Mouse (Mus musculus) kidney, adult 11 months (tissue): Measurements from ENCODE around the gene Srarp.
A peak's percentile ranks its signal among the peaks of the same experiment; 100 is the strongest.

Source experiments
- DNase-seq: peaks from one replicate; pipeline ENCODE4 v3.0.0; 2022

Gene Srarp

DNA sequence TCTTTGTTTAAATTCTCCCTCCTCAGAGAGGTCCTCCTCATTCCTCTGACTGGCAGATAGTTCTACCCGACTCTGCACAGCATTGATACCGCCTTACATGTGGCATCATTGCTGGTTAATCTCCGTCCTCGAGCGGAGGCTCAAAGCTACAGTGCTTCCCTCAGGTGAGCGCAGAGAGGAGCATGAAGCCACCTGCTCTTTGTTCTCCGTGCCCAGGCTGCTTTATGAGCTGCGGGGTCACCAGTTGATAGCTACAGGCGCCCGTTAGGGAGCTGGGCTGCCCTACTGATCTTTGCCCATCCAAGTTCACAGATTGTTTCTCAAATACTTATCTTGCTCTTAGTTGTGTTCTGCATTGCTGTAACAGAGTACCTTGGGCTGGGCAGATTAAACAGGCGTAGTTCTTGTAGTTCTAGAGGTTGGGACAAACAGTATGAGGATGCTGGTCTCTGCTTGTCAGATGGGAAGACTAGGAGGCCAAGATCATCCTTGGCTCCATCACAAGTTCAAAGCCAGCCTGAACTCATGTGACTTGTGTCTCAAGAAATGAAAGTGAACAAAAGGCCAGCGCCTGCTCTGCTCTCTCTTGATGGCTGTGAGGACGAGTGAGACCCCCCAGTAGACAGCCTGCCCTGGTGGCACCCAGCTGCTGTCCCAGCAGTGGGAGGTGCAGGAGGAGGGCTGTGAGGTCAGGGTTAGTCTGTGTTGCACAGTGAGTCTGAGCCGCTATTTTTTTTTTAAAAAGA, 20.5 kb upstream of the Srarp start:
- no peak for DNase-seq

DNA sequence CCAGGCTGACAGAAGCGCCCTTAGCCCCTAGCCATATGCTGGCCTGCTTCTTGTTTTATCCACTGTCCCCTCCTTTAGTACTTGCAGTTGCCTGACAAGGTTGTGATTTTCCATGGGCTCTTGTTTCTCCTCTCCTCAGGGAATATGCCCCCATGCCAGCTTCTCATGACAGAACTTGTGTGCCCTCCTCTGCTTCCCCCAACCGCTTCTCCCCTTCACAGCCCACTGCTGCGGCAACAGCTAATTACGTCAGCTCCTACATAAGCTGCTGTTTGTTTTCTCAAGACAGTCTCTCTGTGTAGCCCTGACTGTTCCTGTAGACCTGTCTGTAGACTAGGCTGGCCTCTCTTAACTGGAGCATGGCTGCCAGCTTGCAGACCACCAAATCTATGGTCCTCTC, 19.6 kb upstream of the Srarp start:
- no peak for DNase-seq

- DNase-seq: no peak
Measured at GRCm38 (mm10) chr4:141454581-141455350, 18.9 kb upstream of the Srarp start.

DNA sequence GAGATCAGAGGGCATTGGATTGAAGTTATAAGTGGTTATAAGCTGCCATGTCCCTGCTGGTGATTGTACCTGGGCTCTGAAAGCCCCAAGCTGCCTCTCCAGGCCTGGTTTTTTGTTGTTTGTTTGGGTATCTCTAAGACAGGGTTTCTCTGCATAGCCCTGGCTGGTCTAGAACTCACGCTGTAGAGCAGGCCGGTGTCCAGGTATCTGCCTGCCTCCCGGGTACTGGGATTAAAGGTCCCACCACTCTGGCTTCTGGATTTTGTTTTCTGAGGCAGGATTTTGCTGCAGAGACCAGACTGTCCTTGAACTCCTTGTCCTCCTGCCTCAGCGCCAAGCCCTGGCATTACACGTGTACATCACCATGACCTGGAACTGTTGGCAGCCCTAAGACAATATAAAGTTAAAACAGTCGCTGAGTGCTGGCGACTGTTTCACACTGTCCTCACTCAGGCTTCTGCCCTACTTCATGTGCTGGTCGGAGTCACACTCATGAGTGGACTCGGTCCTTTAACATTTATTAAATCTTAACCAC, 16.1 kb upstream of the Srarp start:
- peak; percentile 36 for DNase-seq

DNA sequence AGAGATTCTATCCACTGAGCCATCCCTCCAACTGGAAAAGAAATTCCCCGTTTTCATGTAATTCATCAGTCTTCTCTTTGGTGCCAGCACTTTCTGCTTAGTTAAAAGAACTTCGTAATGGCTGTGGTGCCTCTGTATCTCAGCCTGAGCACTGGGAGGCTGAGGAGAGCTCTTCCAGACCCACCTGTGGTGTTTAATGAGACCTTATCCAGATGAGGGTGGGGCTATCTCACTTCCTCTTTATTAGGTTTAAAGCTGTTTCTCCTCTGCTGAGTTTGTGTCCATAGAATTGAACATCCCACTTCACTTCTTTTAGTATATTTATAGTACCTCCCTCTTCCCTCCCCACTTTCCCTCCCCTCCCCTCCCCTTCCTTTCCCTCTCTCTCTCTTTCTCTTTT, 15.3 kb upstream of the Srarp start:
- DNase-seq: no peak

GRCm38 (mm10) chr4:141446211-141446610, 10.3 kb upstream of the Srarp start:
- no peak for DNase-seq

DNA sequence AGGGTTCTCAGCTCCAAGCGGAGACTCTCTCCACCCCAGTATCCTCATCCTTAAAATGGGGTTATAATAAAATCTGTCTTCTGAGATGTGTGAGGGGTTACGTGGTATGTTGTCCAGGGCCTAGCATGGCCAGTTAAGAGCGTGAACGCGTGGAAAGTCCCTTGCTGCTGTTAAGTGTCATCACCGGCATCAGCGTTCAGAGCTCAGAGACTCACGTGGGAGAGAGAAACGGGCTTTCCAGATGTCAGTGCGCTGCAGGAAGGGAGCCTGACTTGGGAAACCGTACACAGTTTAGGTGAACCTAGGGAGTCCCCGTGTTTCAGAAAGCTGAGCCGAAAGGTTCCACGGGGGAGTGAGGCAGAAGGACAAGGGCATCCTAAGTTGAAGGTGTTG, 9.4 kb upstream of the Srarp start:
- no peak for DNase-seq

GRCm38 (mm10) chr4:141444451-141445327, 8.8 kb upstream of the Srarp start, which contains the start of gene Zbtb17:
Zbtb17 (plus strand) TSS chr4:141444654.
- peak; percentile 83 for DNase-seq

- no peak for DNase-seq
Measured at GRCm38 (mm10) chr4:141443641-141444429, 7.9 kb upstream of the Srarp start.

DNA sequence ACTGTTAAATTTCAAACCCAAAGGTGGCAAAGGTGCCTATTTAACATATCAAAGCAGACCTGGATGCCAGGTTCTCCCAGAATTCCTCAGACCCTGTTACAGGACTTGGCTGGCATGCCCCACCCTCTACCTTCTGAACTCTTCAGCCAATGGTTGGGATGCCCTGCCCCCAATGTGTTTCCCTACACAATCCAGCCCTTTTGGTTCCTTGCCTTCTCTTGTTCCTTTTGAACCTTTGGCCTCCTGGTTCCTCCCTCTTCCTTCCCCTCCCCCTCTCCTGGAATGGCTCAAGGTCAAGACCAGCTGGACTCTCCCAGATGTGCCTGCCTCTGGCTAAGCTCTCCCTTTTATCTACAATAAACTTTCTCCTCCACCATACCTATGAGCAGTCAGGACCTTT, 5.0 kb upstream of the Srarp start:
- peak; percentile 89 for DNase-seq

DNA sequence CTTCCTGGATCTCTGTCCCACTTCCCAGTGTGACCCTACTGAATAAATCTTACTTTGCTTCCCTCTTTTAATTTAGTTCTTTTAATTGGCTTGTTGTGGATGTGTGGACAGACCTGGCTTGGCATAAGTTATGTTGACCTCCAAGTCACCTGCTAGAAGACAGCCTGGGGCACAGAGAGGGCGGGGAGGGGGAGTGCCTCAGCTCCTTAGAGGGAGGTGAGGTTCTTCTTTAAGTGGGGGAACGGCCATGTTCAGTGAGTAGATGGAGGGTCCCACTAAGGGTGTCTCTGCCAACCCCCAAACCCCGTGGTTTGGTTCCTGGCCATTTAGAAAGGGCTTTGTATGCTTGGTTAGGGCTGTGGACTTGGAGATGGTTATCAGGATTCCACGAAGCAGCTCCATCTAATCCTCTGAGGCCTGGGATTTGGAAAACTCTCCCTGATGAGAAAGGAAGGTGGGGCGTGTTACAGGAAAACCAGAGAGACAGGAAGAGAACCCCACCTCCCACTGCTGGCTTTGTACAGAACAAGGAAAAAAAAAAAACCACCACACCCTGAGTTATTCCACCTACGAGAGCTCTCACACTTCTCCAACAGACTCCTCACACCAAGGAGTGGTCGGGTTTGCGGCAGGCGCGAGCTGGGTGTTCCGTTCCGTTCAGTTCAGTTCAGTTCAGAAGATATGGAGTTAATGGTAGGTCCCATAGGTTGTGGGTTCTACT, 3.3 kb upstream of the Srarp start:
- DNase-seq: peak; percentile 74

DNA sequence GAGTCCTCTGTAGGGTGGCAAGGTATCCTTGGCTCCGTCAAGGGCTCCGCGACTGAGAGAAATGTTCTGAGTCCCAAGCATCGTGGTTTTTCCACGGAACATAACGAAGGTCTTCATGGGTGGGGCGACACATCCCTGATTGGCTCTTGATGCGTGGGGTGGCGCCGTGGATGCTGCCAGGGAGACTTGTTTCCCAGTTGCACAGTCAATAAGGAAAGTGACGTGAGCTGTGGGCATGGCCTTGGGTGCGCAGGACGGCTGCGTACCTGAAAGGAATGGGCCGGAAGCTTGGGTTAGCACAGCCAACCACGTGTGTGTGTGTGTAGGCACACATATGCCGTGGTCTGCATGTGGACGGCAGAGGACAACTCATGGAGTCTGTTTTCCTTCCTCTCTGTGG, 2.7 kb downstream of the Srarp start:
- no peak for DNase-seq

- DNase-seq: no peak
Measured at GRCm38 (mm10) chr4:141432666-141433065, 3.2 kb downstream of the Srarp start.

DNA sequence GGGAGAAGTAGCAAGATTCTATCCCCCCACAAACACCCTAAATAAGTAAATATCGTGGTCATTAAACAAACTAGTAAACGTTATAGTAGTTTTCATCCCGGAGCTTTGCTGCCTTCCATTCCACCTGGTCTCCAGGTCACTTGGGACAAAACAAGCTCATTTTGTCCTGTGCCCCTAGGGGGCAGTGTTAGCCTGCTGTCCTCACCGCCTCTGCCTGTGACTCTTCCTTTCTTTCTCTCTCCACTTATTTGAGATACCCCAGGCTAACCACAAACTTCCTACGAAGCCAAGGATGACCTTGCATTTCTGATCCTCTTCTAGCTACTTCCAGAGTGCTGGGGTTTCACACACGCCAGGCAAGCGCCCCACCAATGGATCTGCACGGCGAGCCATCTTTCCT, 4.9 kb downstream of the Srarp start:
- DNase-seq: peak; percentile 72

DNA sequence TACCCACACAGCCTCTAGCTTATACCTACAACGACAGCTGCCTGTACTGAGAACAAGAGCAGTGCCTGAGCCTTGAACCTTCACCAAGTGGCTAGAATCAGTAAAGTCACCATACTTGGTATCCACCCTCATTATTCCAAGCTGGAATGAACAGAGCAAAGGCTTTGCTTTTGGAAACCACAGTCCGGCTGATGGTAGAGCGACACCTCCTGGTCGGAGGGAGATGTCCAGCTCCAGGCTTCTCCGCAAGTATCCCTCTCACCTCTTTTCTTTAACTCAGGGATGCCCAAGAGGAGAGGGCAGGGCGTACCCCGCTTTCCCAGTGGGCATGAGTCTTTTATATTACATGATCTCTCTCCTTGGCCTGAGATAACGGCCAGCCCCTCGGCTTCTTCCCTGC, 6.1 kb downstream of the Srarp start:
- peak; percentile 52 for DNase-seq

GRCm38 (mm10) chr4:141429381-141429780, 6.5 kb downstream of the Srarp start:
- no peak for DNase-seq

DNA sequence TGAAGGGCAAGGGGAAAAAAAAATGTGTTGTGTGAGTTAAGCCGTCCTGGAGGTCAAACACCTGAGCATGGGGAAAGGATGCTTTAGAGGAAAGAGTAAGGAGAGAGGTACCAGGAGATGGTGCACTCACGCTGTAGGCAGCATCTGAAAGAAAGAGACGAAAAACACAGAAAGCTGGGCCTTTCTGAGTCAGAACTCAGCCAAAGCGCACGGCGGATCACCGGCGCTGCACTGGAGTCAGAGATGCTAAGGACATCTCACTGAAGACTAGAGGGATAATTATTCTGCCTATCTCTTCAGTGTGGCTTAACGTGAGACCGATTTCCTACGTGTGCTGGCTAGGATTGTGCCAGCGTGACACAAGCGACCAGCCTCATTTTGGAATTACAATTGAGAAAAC, 8.0 kb downstream of the Srarp start:
- no peak for DNase-seq

- DNase-seq: no peak
Measured at GRCm38 (mm10) chr4:141426796-141427745, 8.8 kb downstream of the Srarp start.

GRCm38 (mm10) chr4:141425484-141426479, 10.1 kb downstream of the Srarp start:
- peak; percentile 85 for DNase-seq
